Mouse (Mus musculus) thymus, postnatal 0 days (tissue): ENCODE data around the gene Vps53. TPM values are rescaled to one million over a fixed set of nuclear protein-coding genes. Genes with fewer than 3 reads are reported as not detected.

Source experiments
- DNase-seq: peaks from one replicate; pipeline ENCODE4 v3.0.0-alpha.2; 2015; ENCODE audit warnings: low spot score
- polyA plus RNA-seq: library from polyadenylated mRNA; unstranded; fragments of >200 nt; fragmentation: Nextera tagmentation; extraction: Ambion mirVana; gene quantifications from 2 replicates; pipeline ENCODE4 v1.2.1, GENCODE M21; 2015

Vps53 gene
- polyA plus RNA-seq, 1 experiment from 2014 or later, result 52.8 TPM

DNA sequence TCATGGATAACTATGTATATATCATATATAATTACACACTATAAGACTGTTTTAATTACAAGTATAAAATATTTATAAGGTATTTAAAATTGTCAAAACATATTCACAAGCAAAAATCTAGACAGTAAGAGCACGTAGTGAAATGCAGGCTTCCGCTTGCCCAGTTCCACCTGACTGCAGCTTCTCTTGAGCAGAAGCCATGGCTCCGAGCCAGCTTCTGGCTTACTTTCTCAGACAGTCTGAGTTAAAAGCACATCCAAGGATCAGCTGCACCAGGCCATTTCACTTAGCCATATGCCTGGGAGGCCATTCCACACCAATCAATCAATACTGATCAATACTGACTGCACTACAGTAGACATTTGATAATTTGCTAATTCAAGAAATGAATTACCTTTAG is 10.5 kb downstream of the Vps53 start:
- DNase-seq, result no peak

GRCm38 (mm10) chr11:76167079-76167765 is 12.2 kb downstream of the Vps53 start:
- DNase-seq, result peak; percentile 73

GRCm38 (mm10) chr11:76166657-76167056 is 12.8 kb downstream of the Vps53 start:
- no peak for DNase-seq

- DNase-seq, result no peak
Observed at GRCm38 (mm10) chr11:76160251-76160650, 19.2 kb downstream of the Vps53 start.

GRCm38 (mm10) chr11:76158375-76158774 is 21.1 kb downstream of the Vps53 start:
- no peak for DNase-seq

GRCm38 (mm10) chr11:76154861-76155260 is 24.6 kb downstream of the Vps53 start:
- DNase-seq, result no peak

DNA sequence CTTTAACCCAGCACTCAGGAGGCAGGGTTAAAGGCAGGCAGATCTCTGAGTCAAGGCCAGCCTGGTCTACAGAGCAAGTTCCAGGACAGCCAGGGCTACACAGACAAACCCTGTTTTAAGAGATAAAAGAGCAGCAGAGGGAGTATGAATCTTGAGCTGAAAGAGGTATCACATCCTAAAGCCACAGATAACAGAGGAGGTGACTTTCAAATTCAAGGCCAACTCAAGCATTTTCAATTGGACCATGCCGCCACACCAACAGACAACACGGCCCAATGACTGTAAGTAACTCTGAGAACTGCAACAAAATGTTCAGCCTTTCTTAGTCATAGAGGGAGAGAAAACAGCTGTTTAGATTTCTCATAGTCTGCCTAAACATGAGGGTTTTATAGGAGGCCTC is 25.2 kb downstream of the Vps53 start:
- no peak for DNase-seq

DNA sequence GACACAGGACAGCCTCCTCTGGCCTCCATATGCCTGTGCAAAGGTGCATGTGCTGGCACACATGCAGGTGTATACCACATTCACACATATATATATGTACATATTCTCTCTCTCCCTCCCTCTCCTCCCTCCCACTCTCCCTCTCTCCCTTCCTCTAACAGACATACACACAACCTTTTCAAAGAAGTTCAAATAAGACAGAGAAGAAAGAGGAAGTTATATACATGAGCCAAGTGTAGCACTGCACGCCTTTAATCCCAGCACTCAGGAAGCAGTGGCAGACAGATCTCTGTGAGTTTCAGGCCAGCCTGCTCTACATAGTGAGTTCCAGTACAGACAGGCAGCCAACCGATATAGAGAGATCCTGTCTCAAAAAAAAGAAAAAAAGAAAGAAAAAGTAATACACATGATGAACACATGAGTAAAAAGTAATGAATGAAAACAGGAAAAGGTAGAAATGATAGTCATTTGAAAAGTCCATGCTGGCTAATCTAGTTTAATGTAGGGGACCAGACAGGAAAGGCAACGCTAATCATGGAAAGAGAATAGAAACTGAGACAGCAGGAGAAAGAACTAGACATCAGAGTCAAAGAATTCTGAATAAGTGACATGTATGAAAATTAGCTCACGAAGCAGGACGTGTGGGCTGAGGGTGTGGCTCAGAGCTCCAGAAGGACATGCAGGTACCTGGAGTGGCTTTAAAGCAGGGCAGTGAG is 26.1 kb downstream of the Vps53 start:
- DNase-seq, result peak; percentile 19

- no peak for DNase-seq
Observed at GRCm38 (mm10) chr11:76150980-76151379, 28.5 kb downstream of the Vps53 start.

GRCm38 (mm10) chr11:76148055-76149008 is 31.1 kb downstream of the Vps53 start:
- no peak for DNase-seq

DNA sequence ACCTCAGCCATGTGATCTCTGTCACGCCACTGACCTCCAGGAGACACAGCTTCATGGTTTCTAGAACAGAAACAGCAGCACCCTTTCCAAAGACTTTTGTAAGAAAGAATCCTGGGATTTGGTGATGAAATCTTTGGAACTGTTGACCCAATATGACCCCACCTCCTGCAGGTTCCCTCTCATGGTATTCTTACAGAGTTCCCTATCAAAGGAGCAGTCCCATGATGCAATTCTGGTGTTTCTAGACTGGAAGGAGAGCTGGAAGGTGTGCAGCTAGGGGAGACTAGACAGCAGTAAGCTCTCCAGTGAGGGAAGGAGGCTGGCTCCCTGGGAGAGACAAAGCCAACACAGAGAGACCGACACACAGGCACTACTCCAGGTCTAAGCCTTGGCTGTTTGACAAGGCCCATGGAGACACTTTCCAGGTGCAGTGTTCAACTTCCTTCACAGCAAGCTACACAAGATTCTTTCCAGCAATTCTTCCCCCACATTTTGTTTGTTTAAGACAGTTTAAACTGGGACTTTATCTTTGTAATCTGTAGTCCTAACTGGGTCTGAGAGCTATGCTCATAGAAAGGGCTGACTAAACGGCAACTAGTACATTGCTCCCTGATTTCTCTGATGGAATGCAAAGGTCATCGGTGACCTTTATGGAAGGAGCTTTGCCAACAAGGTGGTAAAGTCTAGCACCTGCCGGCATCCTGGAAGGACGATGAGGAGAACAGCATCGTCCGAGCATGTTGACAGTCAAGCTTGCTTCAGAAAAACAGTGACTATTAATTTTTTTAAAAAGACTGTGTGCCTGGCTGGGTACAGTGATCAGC is 33.0 kb downstream of the Vps53 start:
- DNase-seq, result no peak

DNA sequence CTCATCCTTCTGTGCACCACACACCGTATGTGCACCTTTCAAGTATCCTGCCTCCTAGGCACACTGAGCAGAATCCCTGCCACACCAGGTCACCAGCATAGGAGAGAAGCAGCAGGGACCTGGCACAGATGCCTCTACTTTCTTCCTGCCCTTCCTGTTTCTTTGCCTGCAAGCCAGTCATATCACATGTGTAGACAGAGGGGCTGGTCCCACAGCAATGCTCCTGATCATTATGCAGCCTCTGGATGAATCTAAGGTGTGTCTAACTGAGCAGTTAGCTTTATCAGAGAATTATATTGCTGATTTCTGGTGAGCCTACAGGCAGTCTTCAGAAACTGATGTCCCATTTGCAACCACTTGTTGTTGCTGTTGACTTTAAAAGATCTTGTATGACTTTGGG is 34.3 kb downstream of the Vps53 start:
- no peak for DNase-seq

- no peak for DNase-seq
Observed at GRCm38 (mm10) chr11:76144386-76144785, 35.1 kb downstream of the Vps53 start.

GRCm38 (mm10) chr11:76137996-76138395 is 41.5 kb downstream of the Vps53 start:
- DNase-seq, result no peak

DNA sequence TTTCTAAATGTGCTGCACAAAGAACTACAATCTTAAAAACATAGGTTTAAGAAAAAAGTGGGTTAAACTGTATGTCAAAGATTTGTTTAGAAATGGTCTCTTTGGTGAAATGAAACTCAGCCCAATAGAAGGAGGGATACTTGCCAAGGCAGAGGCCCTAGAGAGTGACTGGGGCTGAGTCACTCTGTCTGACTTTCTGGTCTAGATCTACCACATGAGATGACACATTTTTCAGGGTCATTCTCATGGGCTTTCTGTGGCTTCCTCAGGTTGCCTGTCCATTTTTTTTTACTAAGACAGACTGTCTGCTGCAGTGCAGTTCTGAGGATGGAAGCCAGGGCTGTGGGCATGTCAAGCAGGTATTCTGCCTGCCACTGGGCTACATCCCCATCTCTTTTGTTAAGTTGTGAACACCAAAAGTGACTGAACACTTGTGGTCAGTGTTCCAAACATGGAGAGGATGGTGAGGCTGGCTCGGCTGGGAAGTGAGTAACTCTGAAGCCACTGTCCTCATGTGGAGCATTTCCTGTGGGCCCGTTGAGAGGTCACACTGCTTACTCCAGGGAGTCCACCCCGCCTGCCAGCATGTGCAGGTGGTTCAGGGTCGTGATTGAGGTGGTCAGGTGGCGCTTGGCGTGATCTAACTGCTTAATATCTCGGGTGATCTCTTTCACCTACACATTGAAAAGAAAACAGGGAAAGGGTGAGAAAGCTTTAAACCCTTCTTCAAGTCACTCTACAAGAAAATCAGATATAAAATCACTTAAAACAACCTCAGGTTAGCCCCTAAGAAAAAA is 43.6 kb downstream of the Vps53 start:
- no peak for DNase-seq

GRCm38 (mm10) chr11:76130859-76131258 is 48.6 kb downstream of the Vps53 start:
- DNase-seq, result no peak

- DNase-seq, result no peak
Observed at GRCm38 (mm10) chr11:76125386-76125785, 54.1 kb downstream of the Vps53 start.

GRCm38 (mm10) chr11:76123517-76123916 is 55.9 kb downstream of the Vps53 start:
- no peak for DNase-seq

GRCm38 (mm10) chr11:76122571-76122970 is 56.9 kb downstream of the Vps53 start:
- DNase-seq, result no peak

GRCm38 (mm10) chr11:76121086-76121485 is 58.4 kb downstream of the Vps53 start:
- no peak for DNase-seq
